In genomic region chrX:168794974-168795858, GRCm38 (mm10) we compare ENCODE assay signal across 8 mouse cellular contexts. TPM values are rescaled to one million over a fixed set of nuclear protein-coding genes. Genes with fewer than 3 reads are reported as not detected.
A peak's percentile ranks its signal among the peaks of the same experiment; 100 is the strongest.
DNase-seq lines count a peak whose midpoint lies in the region; ATAC-seq and TF ChIP-seq lines count a peak whose summit lies in the region.

TSS of gene Arhgap6 (plus strand) at chrX:168795099.

- peaks cover 5% of the 10 kb centered on the region; the same call in 1 of the 2 replicates for H3K27me3 ChIP-seq in forebrain, postnatal 0 days (ENCODE audit: insufficient read depth, low read length)
- H3K27me3 ChIP-seq in limb, embryonic 14.5 days (ENCODE audit: control insufficient read depth, insufficient read depth, low read length), result peaks cover 20% of the 10 kb centered on the region; the same call in 1 of the 2 replicates
- H3K27me3 ChIP-seq in midbrain, embryonic 11.5 days (ENCODE audit: control insufficient read depth, insufficient read depth, low read length), result peaks cover 29% of the 10 kb centered on the region

- H3K4me2 ChIP-seq in forebrain, postnatal 0 days (ENCODE audit: low read depth), result peak within 1 kb of the TSS; percentile 68
- peak within 1 kb of the TSS; percentile 80 for H3K4me2 ChIP-seq in limb, embryonic 14.5 days (replicated peaks; ENCODE audit: low read depth, low read length, severe bottlenecking)
- H3K4me2 ChIP-seq in midbrain, embryonic 11.5 days, result peak within 1 kb of the TSS; percentile 68

- H3K4me1 ChIP-seq in forebrain, postnatal 0 days (ENCODE audit: insufficient read depth), result no peaks in the 10 kb centered on the region
- H3K4me1 ChIP-seq in limb, embryonic 14.5 days (ENCODE audit: control insufficient read depth, insufficient read depth, low read length), result no peaks in the 10 kb centered on the region
- no peaks in the 10 kb centered on the region for H3K4me1 ChIP-seq in midbrain, embryonic 11.5 days (ENCODE audit: control insufficient read depth, insufficient read depth, low read length)

- WGBS in forebrain, postnatal 0 days, result 24% methylated on average over 45 of the region's 48 CpGs
- WGBS in limb, embryonic 14.5 days, result 18% methylated on average over 40 of the region's 48 CpGs
- 18% methylated on average over 40 of the region's 48 CpGs for WGBS in midbrain, embryonic 11.5 days

- peak; percentile 14 for DNase-seq in ES-CJ7 (ENCODE audit: low read depth, low spot score)
- DNase-seq in adrenal gland, adult 8-10 months, result peak; percentile 4
- peak; percentile 5 for DNase-seq in forebrain, postnatal 0 days
- DNase-seq in limb, embryonic 14.5 days (ENCODE audit: low spot score), result no peak
- peak; percentile 86 for DNase-seq in midbrain, embryonic 11.5 days (ENCODE audit: low spot score, missing footprints)
- DNase-seq in urinary bladder, postnatal 25 days (ENCODE audit: low spot score), result peak; percentile 16
- no peak for DNase-seq in spleen, adult 12 weeks (ENCODE audit: low spot score)

- no peak within 1 kb of the TSS for H3K9ac ChIP-seq in forebrain, postnatal 0 days
- H3K9ac ChIP-seq in limb, embryonic 14.5 days (ENCODE audit: low read depth, low read length, severe bottlenecking), result peak within 1 kb of the TSS; percentile 41
- peak within 1 kb of the TSS; percentile 42; the same call in 1 of the 2 replicates for H3K9ac ChIP-seq in midbrain, embryonic 11.5 days (ENCODE audit: low read length)

- peak within 1 kb of the TSS; percentile 38 for H3K4me3 ChIP-seq in forebrain, postnatal 0 days (ENCODE audit: low read depth, low read length)
- H3K4me3 ChIP-seq in limb, embryonic 14.5 days (replicated peaks; ENCODE audit: low read length), result peak within 1 kb of the TSS; percentile 42
- H3K4me3 ChIP-seq in midbrain, embryonic 11.5 days (ENCODE audit: low read depth, low read length), result peak within 1 kb of the TSS; percentile 34

- H3K9me3 ChIP-seq in forebrain, postnatal 0 days (ENCODE audit: low read length), result no peaks in the 10 kb centered on the region
- H3K9me3 ChIP-seq in limb, embryonic 14.5 days (ENCODE audit: control insufficient read depth, low read length), result no peaks in the 10 kb centered on the region
- no peaks in the 10 kb centered on the region for H3K9me3 ChIP-seq in midbrain, embryonic 11.5 days (ENCODE audit: control insufficient read depth, low read length)

- TF ChIP-seq POLR2A in limb, embryonic 14.5 days (IDR thresholded peaks at IDR 0.05; ENCODE audit: borderline replicate concordance, extremely low read depth, insufficient read depth, insufficient read length), result no peak

- TF ChIP-seq CTCF in forebrain, postnatal 0 days (IDR thresholded peaks at IDR 0.05; ENCODE audit: low read depth), result no peak

- H3K36me3 ChIP-seq in forebrain, postnatal 0 days (ENCODE audit: insufficient read depth), result no peaks in the 10 kb centered on the region
- H3K36me3 ChIP-seq in limb, embryonic 14.5 days (ENCODE audit: control insufficient read depth, insufficient read depth, low read length), result no peaks in the 10 kb centered on the region
- no peaks in the 10 kb centered on the region for H3K36me3 ChIP-seq in midbrain, embryonic 11.5 days (ENCODE audit: control insufficient read depth, insufficient read depth, low read length)

- ATAC-seq in forebrain, postnatal 0 days, result peak; percentile 59
- peak; percentile 52 to 65 for ATAC-seq in hematopoietic stem cell, adult 5-6 weeks (replicated peaks in 1 of 2; ENCODE audit: insufficient read depth in 1 of 2, low FRiP score in 2 of 2, low TSS enrichment in 1 of 2, low read depth in 1 of 2, poor library complexity in 2 of 2, severe bottlenecking in 2 of 2)
- peak; percentile 71 for ATAC-seq in limb, embryonic 14.5 days (ENCODE audit: low FRiP score, low read depth)
- ATAC-seq in midbrain, embryonic 11.5 days (ENCODE audit: low FRiP score), result peak; percentile 75

- H3K27ac ChIP-seq in forebrain, postnatal 0 days (ENCODE audit: low read depth, low read length), result no peak within 1 kb of the TSS
- H3K27ac ChIP-seq in limb, embryonic 14.5 days (replicated peaks; ENCODE audit: low read depth, low read length), result no peak within 1 kb of the TSS
- no peak within 1 kb of the TSS for H3K27ac ChIP-seq in midbrain, embryonic 11.5 days (ENCODE audit: low read depth, low read length)

RNA-seq across cellular contexts. Expression of gene Arhgap6, which starts in this region (rescaled TPM):
- 1 to 10 TPM; 2.4 to 3.3 (median 2.6) TPM for total RNA-seq in adrenal gland, adult 8-10 months (2022)
- 2.2 and 4.0 TPM in 2 replicates for total RNA-seq in forebrain, postnatal 0 days (2014; rRNA removed)
- 0.93 and 1.3 TPM in 2 replicates for polyA plus RNA-seq in forebrain, postnatal 0 days (2015; fragmentation: Nextera tagmentation; extraction: Ambion mirVana)
- 22.3 and 25.1 TPM in 2 replicates for total RNA-seq in hematopoietic stem cell, adult 5-6 weeks (2017)
- polyA plus RNA-seq in limb, embryonic 14.5 days (2012; rRNA removed), result 2.7 and 3.0 TPM in 2 replicates
- 3.8 and 4.1 TPM in 2 replicates for polyA plus RNA-seq in limb, embryonic 14.5 days (2014; fragmentation: Nextera tagmentation; extraction: Ambion mirVana)
- polyA plus RNA-seq in midbrain, embryonic 11.5 days (2014; fragmentation: Nextera tagmentation; extraction: Ambion mirVana), result 0.91 and 1.0 TPM in 2 replicates

Comparison
In these comparisons a context has a peak if more than half of its experiments do, and no peak if none do; other contexts are left out.
1. DNase-seq: peak in ES-CJ7 (single experiment), adrenal gland, adult 8-10 months (single experiment), forebrain, postnatal 0 days (single experiment), midbrain, embryonic 11.5 days (single experiment) and urinary bladder, postnatal 25 days (single experiment); none in limb, embryonic 14.5 days (single experiment) and spleen, adult 12 weeks (single experiment).
2. Peak in every context shown above with its lines, with median percentiles within 50 percentile points of each other: ATAC-seq, H3K4me2 ChIP-seq and H3K4me3 ChIP-seq.